Mouse (Mus musculus) left cerebral cortex, adult 8-10 months (tissue): Measurements from ENCODE around the gene Clvs2. TPM values are rescaled to one million over a fixed set of nuclear protein-coding genes. Genes with fewer than 3 reads are reported as not detected.

Experiments used
- DNase-seq, 2 experiments: peaks; one replicate each; pipeline ENCODE4 v3.0.0; 2022; ENCODE audit warnings: low spot score in 2 of 2
- total RNA-seq, 4 experiments: library from RNA; stranded (reverse); gene quantifications; 2 replicates each; pipeline ENCODE4 v1.2.4; 2022

The Clvs2 gene
- total RNA-seq: 10 to 100 TPM; 53.9 to 70.7 (median 57.5) TPM

GRCm38 (mm10) chr10:33624131-33624879, at the start of gene Clvs2:
Clvs2 (minus strand) TSS chr10:33624769.
- peak; percentile 84 to 87 for DNase-seq

GRCm38 (mm10) chr10:33653142-33653541, 28.6 kb upstream of the Clvs2 start:
- peak; percentile 56 for DNase-seq

GRCm38 (mm10) chr10:33623577-33623991, 985 bp downstream of the Clvs2 start:
- peak in 1 of 2 experiments; percentile 16 for DNase-seq

- DNase-seq: peak; percentile 26 to 40
These were observed 1.9 kb downstream of the Clvs2 start for GRCm38 (mm10) chr10:33622700-33623099.

- DNase-seq: no peak
These were observed 8.4 kb downstream of the Clvs2 start for GRCm38 (mm10) chr10:33616207-33616606.

- DNase-seq: no peak
These were observed 11.4 kb downstream of the Clvs2 start for GRCm38 (mm10) chr10:33613197-33613596.

- no peak for DNase-seq
These were observed 31.8 kb downstream of the Clvs2 start for GRCm38 (mm10) chr10:33592732-33593131.

GRCm38 (mm10) chr10:33588800-33589199, 35.8 kb downstream of the Clvs2 start:
- no peak for DNase-seq

- DNase-seq: no peak
These were observed 37.5 kb downstream of the Clvs2 start for GRCm38 (mm10) chr10:33587118-33587517.

- DNase-seq: peak in 1 of 2 experiments; percentile 29
These were observed 66.5 kb downstream of the Clvs2 start for GRCm38 (mm10) chr10:33558081-33558480.

GRCm38 (mm10) chr10:33540331-33540730, 84.2 kb downstream of the Clvs2 start:
- peak; percentile 81 to 95 for DNase-seq

Other genes starting within 250 kb of the Clvs2 start
- 1 to 10 TPM; 1.4 to 2.0 (median 1.8) TPM for gene Sult3a2, start 161.9 kb upstream of the Clvs2 start, total RNA-seq
- not detected for gene Sult3a1, start 233.0 kb upstream of the Clvs2 start, total RNA-seq